Mouse (Mus musculus) intestine, postnatal 0 days (tissue): ENCODE measurements around the gene Ttc30a2. TPM values are rescaled to one million over a fixed set of nuclear protein-coding genes. Genes with fewer than 3 reads are reported as not detected.
A peak's percentile ranks its signal among the peaks of the same experiment; 100 is the strongest.

Source experiments
- ATAC-seq: fragments of 200-750 bp; cut with Nextera tagmentation; 2 replicates; pipeline ENCODE4 v1.8.0; 2017; ENCODE audit warnings: mild to moderate bottlenecking, moderate TSS enrichment, moderate library complexity
- H3K27ac ChIP-seq: fragments of 300-500 bp; sonication (generic); 2 replicates; pipeline ENCODE4 v1.5.1; 2014; ENCODE audit warnings: mild to moderate bottlenecking, low read depth, low read length, moderate library complexity
- H3K27me3 ChIP-seq: fragments of 300-500 bp; sonication (generic); replicated peaks from 2 replicates; pipeline ENCODE4 v1.6.1; 2014; ENCODE audit warnings: low read length, mixed read lengths; ENCODE audit not compliant: control insufficient read depth, insufficient read depth
- H3K36me3 ChIP-seq: fragments of 300-500 bp; sonication (generic); 2 replicates; pipeline ENCODE4 v1.6.1; 2014; ENCODE audit warnings: mild to moderate bottlenecking, moderate library complexity; ENCODE audit not compliant: control insufficient read depth, insufficient read depth
- H3K4me1 ChIP-seq: fragments of 300-500 bp; sonication (generic); replicated peaks from 2 replicates; pipeline ENCODE4 v1.6.1; 2014; ENCODE audit warnings: antibody characterized with exemption, low read length, mixed read lengths; ENCODE audit not compliant: control insufficient read depth, insufficient read depth
- H3K4me2 ChIP-seq: fragments of 300-500 bp; sonication (generic); replicated peaks from 2 replicates; pipeline ENCODE4 v1.6.1; 2014; ENCODE audit warnings: low read depth, mild to moderate bottlenecking, moderate library complexity
- H3K4me3 ChIP-seq: fragments of 300-500 bp; sonication (generic); 2 replicates; pipeline ENCODE4 v1.5.1; 2014; ENCODE audit warnings: low read depth, low read length
- H3K9ac ChIP-seq: fragments of 300-500 bp; sonication (generic); 2 replicates; pipeline ENCODE4 v1.6.1; 2014; ENCODE audit warnings: mild to moderate bottlenecking, low read depth, low read length
- H3K9me3 ChIP-seq: fragments of 300-500 bp; sonication (generic); 2 replicates; pipeline ENCODE4 v1.6.1; 2016; ENCODE audit warnings: mixed run types; ENCODE audit not compliant: control insufficient read depth
- CTCF ChIP-seq: sonication (generic); IDR thresholded peaks from 2 replicates; pipeline ENCODE4 v1.5.1; 2016; ENCODE audit warnings: low read depth, mild to moderate bottlenecking, control low read depth, antibody characterized with exemption, moderate library complexity
- WGBS: fragments of 180-500 bp; shearing (Covaris S2); extraction: QIAGEN DNeasy Blood & Tissue Kit; methylation state at CpG from one replicate; pipeline ENCODE4 v1.1.7; 2014; 5-methylcytosine and 5-hydroxymethylcytosine counted together
- polyA plus RNA-seq: library from polyadenylated mRNA; unstranded; fragments of >200 nt; fragmentation: Nextera tagmentation; extraction: Ambion mirVana; gene quantifications from 2 replicates; pipeline ENCODE4 v1.2.1, GENCODE M21; 2015

The Ttc30a2 gene
- polyA plus RNA-seq, 1 experiment from 2014 or later: 0.23 TPM

DNA sequence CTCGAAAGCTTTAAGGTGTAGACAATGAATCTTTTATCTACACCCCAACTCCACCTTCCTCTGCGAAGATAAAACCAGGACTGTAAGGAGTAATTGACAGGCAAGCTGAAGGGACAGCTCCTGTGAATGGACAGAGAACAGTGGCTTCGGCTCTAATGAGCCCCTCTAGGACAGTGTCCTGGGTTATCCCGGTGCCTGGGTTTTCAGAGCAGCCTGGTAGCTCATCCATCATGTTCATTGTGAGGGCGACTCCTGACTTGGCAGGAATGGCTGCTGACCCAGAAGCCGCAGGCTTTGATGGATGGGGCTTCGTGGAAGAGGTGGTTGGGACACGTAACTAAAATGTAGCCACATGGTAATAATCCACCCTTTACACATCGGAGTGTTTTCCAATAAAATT, 24.9 kb upstream of the Ttc30a2 start:
- Histone ChIP-seq H3K27me3 (0 out of 2 replicates have a peak, but pooled peaks cover 8% of the 10 kb centered on the region), H3K27ac (no peak overlapping the region), H3K9me3 (no peaks in the 10 kb centered on the region), H3K9ac (no peak overlapping the region), H3K36me3 (no peaks in the 10 kb centered on the region), H3K4me2 (no peak overlapping the region), H3K4me1 (no peaks in the 10 kb centered on the region), H3K4me3 (no peak overlapping the region)
- no peak for TF ChIP-seq CTCF
- WGBS: 63% methylated on average over 9 of the region's 9 CpGs
- no peak for ATAC-seq

DNA sequence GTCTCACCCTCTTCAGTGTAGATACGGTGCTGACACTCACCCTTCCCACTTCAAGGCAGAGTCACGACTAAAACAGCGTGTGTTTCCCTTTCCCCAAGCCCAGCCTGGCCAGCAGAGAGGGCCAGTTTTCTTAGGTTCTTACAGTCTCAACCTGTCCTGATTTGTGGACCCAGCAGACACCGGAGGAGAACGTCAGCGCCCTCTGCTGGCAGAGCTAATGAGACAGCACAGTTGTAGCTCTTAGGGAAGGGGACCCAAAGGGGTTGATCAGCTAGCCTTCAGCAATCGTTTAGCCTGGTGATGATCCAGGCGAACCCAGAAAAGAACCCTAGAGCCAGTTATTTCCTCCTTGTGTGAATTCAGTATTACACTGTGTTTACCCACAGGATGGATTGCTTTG, 23.4 kb upstream of the Ttc30a2 start:
- Histone ChIP-seq H3K9me3 (no peaks in the 10 kb centered on the region), H3K4me3 (no peak overlapping the region), H3K4me2 (no peak overlapping the region), H3K27ac (no peak overlapping the region), H3K4me1 (no peaks in the 10 kb centered on the region), H3K36me3 (no peaks in the 10 kb centered on the region), H3K27me3 (0 out of 2 replicates have a peak, but pooled peaks cover 8% of the 10 kb centered on the region), H3K9ac (no peak overlapping the region)
- ATAC-seq: no peak
- peak; percentile 88 for TF ChIP-seq CTCF
- 42% methylated on average over 8 of the region's 8 CpGs for whole genome bisulfite sequencing

DNA sequence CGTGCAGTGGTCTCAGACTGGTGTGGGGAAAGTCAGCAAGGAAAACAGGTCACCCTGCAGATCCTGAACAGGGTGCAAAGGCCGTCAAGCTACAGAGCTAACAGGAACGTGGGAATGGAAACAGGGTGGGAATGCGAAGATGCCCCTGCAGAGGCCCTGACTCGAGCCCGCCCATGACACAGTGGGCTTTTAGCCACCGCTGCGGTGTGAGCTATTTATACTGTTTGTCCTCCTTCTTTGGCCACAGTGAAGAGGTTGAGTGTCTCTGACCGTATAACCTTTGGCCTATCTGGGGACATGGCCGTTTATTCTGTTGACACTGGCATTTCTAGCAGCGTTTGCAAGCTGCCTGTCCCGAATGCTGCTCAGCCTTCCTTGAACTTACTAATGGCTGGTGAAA, 21.7 kb upstream of the Ttc30a2 start:
- no peak for TF ChIP-seq CTCF
- 0 out of 2 replicates have a peak, but pooled peaks cover 8% of the 10 kb centered on the region for H3K27me3 ChIP-seq
- H3K4me2 ChIP-seq: no peak overlapping the region
- H3K36me3 ChIP-seq: no peaks in the 10 kb centered on the region
- H3K9ac ChIP-seq: no peak overlapping the region
- no peaks in the 10 kb centered on the region for H3K4me1 ChIP-seq
- H3K9me3 ChIP-seq: no peaks in the 10 kb centered on the region
- no peak for ATAC-seq
- no peak overlapping the region for H3K4me3 ChIP-seq
- WGBS: 30% methylated on average over 12 of the region's 12 CpGs
- peak overlapping the region; percentile 5; the same call in 1 of the 2 replicates for H3K27ac ChIP-seq

DNA sequence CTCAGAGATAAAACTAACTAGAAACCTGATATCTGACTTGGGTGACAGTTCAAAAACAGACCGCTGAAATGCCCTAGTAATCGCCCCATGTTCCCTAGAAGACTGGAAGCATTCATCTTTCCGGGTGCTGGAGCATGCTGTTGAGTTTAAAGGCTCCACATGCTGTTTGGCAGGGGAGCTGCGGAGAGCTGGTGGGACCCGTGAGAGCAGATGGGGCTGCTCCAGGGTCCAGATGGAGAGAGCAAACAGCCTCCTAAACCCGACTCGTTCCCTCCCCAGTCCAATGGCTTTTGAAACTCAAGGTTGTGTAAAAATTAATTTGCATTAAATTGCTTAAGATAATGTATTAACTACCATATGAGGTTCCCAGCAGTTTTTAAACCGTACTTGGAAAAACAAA, 20.7 kb upstream of the Ttc30a2 start:
- TF ChIP-seq CTCF: no peak
- 43% methylated on average over 8 of the region's 8 CpGs for WGBS
- peak overlapping the region; percentile 50; the same call in 1 of the 2 replicates for H3K27ac ChIP-seq
- no peak overlapping the region for H3K9ac ChIP-seq
- 0 out of 2 replicates have a peak, but pooled peaks cover 8% of the 10 kb centered on the region for H3K27me3 ChIP-seq
- no peak overlapping the region for H3K4me3 ChIP-seq
- no peaks in the 10 kb centered on the region for H3K9me3 ChIP-seq
- H3K4me2 ChIP-seq: no peak overlapping the region
- no peak for ATAC-seq
- no peaks in the 10 kb centered on the region for H3K4me1 ChIP-seq
- H3K36me3 ChIP-seq: no peaks in the 10 kb centered on the region

DNA sequence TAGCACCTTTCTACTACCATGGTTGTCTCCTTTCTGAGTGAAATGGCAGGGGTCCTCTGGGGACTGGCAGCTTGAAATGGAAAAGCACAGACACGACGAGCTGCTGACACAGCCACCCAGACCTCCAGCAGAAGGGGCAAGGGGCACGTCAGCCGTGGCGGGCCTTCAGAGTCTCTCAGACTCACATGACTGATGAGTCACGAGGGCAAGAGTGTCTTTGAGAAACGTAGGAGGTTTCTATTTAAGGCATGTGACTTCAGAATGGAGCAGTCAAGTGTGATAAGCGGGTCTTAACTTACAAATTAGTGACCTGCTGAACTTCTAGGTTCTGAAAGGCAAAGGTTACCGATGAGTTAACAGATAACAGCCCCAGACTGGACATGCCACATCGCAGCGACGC, 19.8 kb upstream of the Ttc30a2 start:
- Histone ChIP-seq H3K27ac (peak overlapping the region; percentile 41), H3K9ac (no peak overlapping the region), H3K27me3 (0 out of 2 replicates have a peak, but pooled peaks cover 6% of the 10 kb centered on the region), H3K4me1 (no peaks in the 10 kb centered on the region), H3K4me3 (no peak overlapping the region), H3K4me2 (no peak overlapping the region), H3K36me3 (no peaks in the 10 kb centered on the region), H3K9me3 (no peaks in the 10 kb centered on the region)
- peak; percentile 84 for ATAC-seq
- whole genome bisulfite sequencing: 43% methylated on average over 12 of the region's 12 CpGs
- no peak for TF ChIP-seq CTCF

DNA sequence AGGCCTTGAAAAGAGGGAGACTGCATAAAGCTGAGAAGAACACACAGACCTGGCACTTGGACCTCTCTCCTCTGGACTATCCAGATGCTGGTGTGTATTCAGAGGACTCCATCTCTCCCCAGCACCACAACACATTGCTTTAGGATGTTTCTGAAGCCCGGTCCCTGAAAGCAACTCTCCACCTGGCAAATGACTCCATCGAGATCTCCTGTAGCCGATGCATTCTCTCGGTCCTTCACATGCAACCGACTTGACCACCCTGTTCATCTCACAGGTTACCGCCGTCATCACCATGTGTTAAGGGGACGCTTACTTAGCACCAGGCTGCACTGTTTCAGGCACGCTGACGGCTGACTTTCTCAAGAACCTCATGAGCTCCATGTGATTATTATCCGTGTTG, 16.9 kb upstream of the Ttc30a2 start:
- no peak for ATAC-seq
- H3K9ac ChIP-seq: no peak overlapping the region
- WGBS: 95% methylated on average over 11 of the region's 11 CpGs
- H3K4me1 ChIP-seq: no peaks in the 10 kb centered on the region
- H3K9me3 ChIP-seq: no peaks in the 10 kb centered on the region
- H3K27ac ChIP-seq: no peak overlapping the region
- no peaks in the 10 kb centered on the region for H3K36me3 ChIP-seq
- no peak for TF ChIP-seq CTCF
- no peaks in the 10 kb centered on the region for H3K27me3 ChIP-seq
- no peak overlapping the region for H3K4me3 ChIP-seq
- no peak overlapping the region for H3K4me2 ChIP-seq
